Comparison of ENCODE assay signal across 12 mouse cellular contexts in genomic region chr17:51162366-51162765, GRCm38 (mm10).
"Had no signal": no experiment of that assay in that cellular context is flagged by ENCODE, and none has a peak within 500 bp of the region (broad histone marks: within the 10 kb centered on the region; RNA-seq: fewer than 3 reads in every experiment).

No protein-coding gene starts in this region.

- H3K4me2 ChIP-seq: limb, embryonic 13.5 days; liver, embryonic 12.5 days; lung, embryonic 15.5 days; midbrain, embryonic 12.5 days; neural tube, embryonic 15.5 days had no signal

- ATAC-seq: intestine, embryonic 16.5 days; liver, embryonic 12.5 days had no signal

- H3K9ac ChIP-seq: limb, embryonic 13.5 days; liver, embryonic 12.5 days; lung, embryonic 15.5 days; midbrain, embryonic 12.5 days; neural tube, embryonic 15.5 days had no signal

- H3K4me1 ChIP-seq: limb, embryonic 13.5 days; lung, embryonic 15.5 days; midbrain, embryonic 12.5 days; neural tube, embryonic 15.5 days had no signal

- H3K27ac ChIP-seq: limb, embryonic 13.5 days; liver, embryonic 12.5 days; lung, embryonic 15.5 days; midbrain, embryonic 12.5 days; neural tube, embryonic 15.5 days; stomach, postnatal 0 days had no signal

- H3K36me3 ChIP-seq: limb, embryonic 13.5 days; liver, embryonic 12.5 days; lung, embryonic 15.5 days; midbrain, embryonic 12.5 days; neural tube, embryonic 15.5 days had no signal

- H3K27me3 ChIP-seq: limb, embryonic 13.5 days; liver, embryonic 12.5 days; lung, embryonic 15.5 days; midbrain, embryonic 12.5 days; neural tube, embryonic 15.5 days had no signal

- H3K9me3 ChIP-seq: liver, embryonic 12.5 days; lung, embryonic 15.5 days; neural tube, embryonic 15.5 days had no signal

- DNase-seq: kidney, postnatal 10 days; layer of hippocampus, adult 9-11 months; layer of hippocampus, postnatal 36 days; lung, postnatal 14 days; thymus, postnatal 4 days had no signal

- H3K4me3 ChIP-seq: limb, embryonic 13.5 days; liver, embryonic 12.5 days; lung, embryonic 15.5 days; midbrain, embryonic 12.5 days; neural tube, embryonic 15.5 days had no signal
